Mouse (Mus musculus): ENCODE data around the gene Cnih1.

DNA sequence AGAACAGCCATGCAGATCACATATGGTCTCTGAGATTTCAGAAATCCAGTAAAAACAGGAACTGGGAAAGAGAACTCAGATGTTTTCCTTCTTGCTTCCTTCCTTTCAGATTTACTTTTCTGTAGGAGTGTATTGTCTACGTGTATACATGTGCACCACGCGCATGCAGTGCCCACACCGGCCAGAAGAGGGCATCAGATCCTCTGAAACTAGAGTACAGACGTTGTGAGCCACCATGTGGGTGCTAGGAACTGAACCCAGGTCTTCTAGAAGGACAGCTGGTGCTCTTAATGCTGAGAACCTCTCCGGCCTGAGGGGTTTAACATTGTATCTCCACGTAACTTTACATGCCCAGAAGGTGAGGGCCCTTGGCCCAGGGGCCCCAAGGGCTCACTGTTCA is 9.0 kb downstream of the Cnih1 start:
- TF ChIP-seq CTCF (IDR thresholded peaks at IDR 0.05; ENCODE audit: borderline replicate concordance, insufficient read depth, low read depth, low read length): peak; percentile 15; the same call in 1 of the 2 replicates
- TF ChIP-seq POLR2A (IDR thresholded peaks at IDR 0.05; ENCODE audit: borderline replicate concordance, insufficient read depth, low read length): no peak

All from cerebellum, adult 2 months (tissue).